Mouse (Mus musculus) heart, embryonic 13.5 days (tissue): ENCODE measurements around the gene Edn2. TPM values are rescaled to one million over a fixed set of nuclear protein-coding genes. Genes with fewer than 3 reads are reported as not detected.

ENCODE experiments used
- ATAC-seq: fragments of 200-750 bp; cut with Nextera tagmentation; 2 replicates; pipeline ENCODE4 v1.8.0; 2017; ENCODE audit warnings: moderate TSS enrichment; ENCODE audit not compliant: insufficient number of reproducible peaks, low FRiP score, low TSS enrichment; ENCODE audit errors: extremely low read depth
- H3K27ac ChIP-seq: fragments of 300-500 bp; sonication (generic); replicated peaks from 2 replicates; pipeline ENCODE4 v1.5.1; 2015; ENCODE audit warnings: moderate library complexity, mild to moderate bottlenecking, inconsistent platforms
- H3K27me3 ChIP-seq: fragments of 300-500 bp; sonication (generic); replicated peaks from 2 replicates; pipeline ENCODE4 v1.6.1; 2015; ENCODE audit warnings: mild to moderate bottlenecking, inconsistent platforms
- H3K36me3 ChIP-seq: fragments of 300-500 bp; sonication (generic); 2 replicates; pipeline ENCODE4 v1.6.1; 2015; ENCODE audit warnings: mild to moderate bottlenecking, inconsistent platforms
- H3K4me1 ChIP-seq: fragments of 300-500 bp; sonication (generic); 2 replicates; pipeline ENCODE4 v1.6.1; 2015; ENCODE audit warnings: inconsistent platforms
- H3K4me2 ChIP-seq: fragments of 300-500 bp; sonication (generic); 2 replicates; pipeline ENCODE4 v1.6.1; 2015; ENCODE audit warnings: inconsistent platforms, mild to moderate bottlenecking, moderate library complexity
- H3K4me3 ChIP-seq: fragments of 300-500 bp; sonication (generic); 2 replicates; pipeline ENCODE4 v1.5.1; 2015; ENCODE audit warnings: moderate library complexity, mild to moderate bottlenecking, inconsistent platforms
- H3K9ac ChIP-seq: fragments of 300-500 bp; sonication (generic); 2 replicates; pipeline ENCODE4 v1.6.1; 2015; ENCODE audit warnings: inconsistent platforms, mild to moderate bottlenecking, moderate library complexity
- H3K9me3 ChIP-seq: fragments of 300-500 bp; sonication (generic); 2 replicates; pipeline ENCODE4 v1.6.1; 2016; ENCODE audit warnings: inconsistent platforms
- WGBS: fragments of 180-500 bp; shearing (Covaris S2); methylation state at CpG from one replicate; pipeline ENCODE4 v1.1.7; 2015; ENCODE audit warnings: mixed read lengths; 5-methylcytosine and 5-hydroxymethylcytosine counted together
- polyA plus RNA-seq: library from polyadenylated mRNA; unstranded; fragments of >200 nt; fragmentation: Nextera tagmentation; extraction: Ambion mirVana; gene quantifications from 2 replicates; pipeline ENCODE4 v1.2.1, GENCODE M21; 2015

The Edn2 gene
- polyA plus RNA-seq, 1 experiment from 2014 or later = 0.96 TPM

DNA sequence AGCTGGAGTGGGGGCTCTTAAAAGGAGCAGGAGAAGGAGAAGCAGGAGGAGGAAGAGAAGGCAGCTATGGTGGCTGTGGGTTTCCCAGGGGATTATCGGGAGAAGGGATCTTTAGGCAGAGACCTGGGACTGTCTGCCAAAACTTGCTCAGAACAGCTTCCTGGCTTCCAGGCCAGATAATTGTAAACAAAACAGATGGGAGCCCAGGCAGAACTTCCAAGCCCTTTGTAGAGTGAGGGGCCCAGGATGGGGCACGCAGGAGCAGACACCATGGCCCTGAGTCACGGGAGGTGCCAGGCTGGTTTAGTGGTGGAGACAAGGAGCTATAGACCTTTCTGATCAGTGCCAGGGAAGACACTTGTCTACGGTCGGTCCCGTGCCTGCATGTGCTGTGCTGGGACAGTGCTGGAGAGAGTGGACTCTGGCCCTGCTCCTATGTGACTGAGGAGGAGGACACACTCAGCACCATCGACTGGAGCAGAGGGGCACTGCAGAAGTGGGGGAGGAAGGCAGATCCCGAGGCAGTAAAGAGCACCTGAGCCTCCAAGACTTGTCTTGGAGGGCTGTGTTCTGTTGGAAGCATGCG, 43.4 kb downstream of the Edn2 start:
- Histone ChIP-seq H3K4me1 (peaks cover 23% of the 10 kb centered on the region), H3K36me3 (no peaks in the 10 kb centered on the region), H3K4me2 (no peak overlapping the region), H3K27ac (no peak overlapping the region), H3K27me3 (no peaks in the 10 kb centered on the region), H3K9me3 (no peaks in the 10 kb centered on the region), H3K9ac (peak overlapping the region; percentile 64), H3K4me3 (no peak overlapping the region)
- WGBS = 47% methylated on average over 9 of the region's 9 CpGs
- ATAC-seq = peak; percentile 16; the same call in 1 of the 2 replicates

- Histone ChIP-seq H3K4me1 (peaks cover 22% of the 10 kb centered on the region), H3K9me3 (no peaks in the 10 kb centered on the region), H3K4me3 (no peak overlapping the region), H3K4me2 (no peak overlapping the region), H3K27ac (no peak overlapping the region), H3K9ac (no peak overlapping the region), H3K27me3 (no peaks in the 10 kb centered on the region), H3K36me3 (no peaks in the 10 kb centered on the region)
- WGBS = 80% methylated on average over 6 of the region's 6 CpGs
- ATAC-seq = no peak
Measured at GRCm38 (mm10) chr4:120206471-120206891, 45.5 kb downstream of the Edn2 start.

GRCm38 (mm10) chr4:120212080-120212479, 51.1 kb downstream of the Edn2 start:
- H3K4me2 ChIP-seq = no peak overlapping the region
- no peaks in the 10 kb centered on the region for H3K4me1 ChIP-seq
- peaks cover 9% of the 10 kb centered on the region; the same call in 1 of the 2 replicates for H3K27me3 ChIP-seq
- no peak for ATAC-seq
- no peaks in the 10 kb centered on the region for H3K36me3 ChIP-seq
- WGBS = 45% methylated on average over 6 of the region's 6 CpGs
- H3K9me3 ChIP-seq = no peaks in the 10 kb centered on the region
- no peak overlapping the region for H3K4me3 ChIP-seq
- no peak overlapping the region for H3K9ac ChIP-seq
- H3K27ac ChIP-seq = no peak overlapping the region

DNA sequence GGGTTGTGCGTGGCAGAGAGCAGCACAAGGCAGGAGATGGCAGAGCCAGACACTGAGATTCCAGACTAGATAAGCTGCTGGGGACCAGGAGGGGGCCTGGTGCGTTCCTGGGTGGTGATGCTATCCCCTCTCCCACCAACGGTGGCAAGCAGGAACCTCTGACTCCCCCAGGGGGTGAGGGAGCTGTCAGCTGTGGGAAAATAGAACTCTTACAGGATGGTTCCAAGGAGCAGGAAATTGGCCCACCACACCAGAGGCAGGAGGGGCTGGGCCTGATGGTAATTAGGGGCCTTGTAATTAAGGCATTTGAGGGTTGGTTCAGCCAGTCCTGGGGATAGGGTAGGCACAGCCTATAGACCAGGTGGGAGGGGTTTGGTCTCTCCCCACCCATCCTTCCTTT, 51.8 kb downstream of the Edn2 start:
- H3K4me2 ChIP-seq = no peak overlapping the region
- no peaks in the 10 kb centered on the region for H3K36me3 ChIP-seq
- no peak overlapping the region for H3K9ac ChIP-seq
- ATAC-seq = no peak
- 35% methylated on average over 3 of the region's 3 CpGs for WGBS
- no peak overlapping the region for H3K4me3 ChIP-seq
- H3K4me1 ChIP-seq = no peaks in the 10 kb centered on the region
- peaks cover 9% of the 10 kb centered on the region; the same call in 1 of the 2 replicates for H3K27me3 ChIP-seq
- H3K9me3 ChIP-seq = no peaks in the 10 kb centered on the region
- no peak overlapping the region for H3K27ac ChIP-seq

GRCm38 (mm10) chr4:120215915-120216591, 55.0 kb downstream of the Edn2 start:
- WGBS = 19% methylated on average over 10 of the region's 10 CpGs

DNA sequence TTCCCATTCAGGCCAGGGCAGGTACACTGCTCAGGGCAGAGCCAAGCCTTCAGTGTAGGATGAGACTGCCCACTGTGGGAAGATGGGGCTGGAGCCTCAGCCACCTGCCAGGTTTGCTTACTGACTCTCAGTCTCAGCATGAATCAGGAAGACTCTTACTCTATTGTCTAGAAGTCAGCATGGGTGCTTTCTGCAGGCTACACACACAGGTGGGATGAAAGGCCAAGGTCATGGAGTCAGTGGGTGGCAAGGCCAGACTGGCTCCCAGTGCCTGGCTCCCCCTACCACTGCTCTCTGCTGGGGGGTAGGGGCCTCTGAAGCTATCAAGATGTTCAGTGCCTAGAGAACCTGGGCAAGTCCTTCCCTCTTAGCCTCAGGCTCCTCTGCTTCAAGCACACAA, 55.9 kb downstream of the Edn2 start:
- H3K27me3 ChIP-seq = peaks cover 9% of the 10 kb centered on the region; the same call in 1 of the 2 replicates
- no peaks in the 10 kb centered on the region for H3K36me3 ChIP-seq
- no peak overlapping the region for H3K4me2 ChIP-seq
- H3K27ac ChIP-seq = no peak overlapping the region
- H3K9me3 ChIP-seq = no peaks in the 10 kb centered on the region
- H3K4me3 ChIP-seq = no peak overlapping the region
- ATAC-seq = no peak
- H3K9ac ChIP-seq = no peak overlapping the region
- H3K4me1 ChIP-seq = peaks cover 12% of the 10 kb centered on the region

More at GRCm38 (mm10) chr4:120215915-120216591, 55.0 kb downstream of the Edn2 start:
- H3K36me3 ChIP-seq = no peaks in the 10 kb centered on the region
- no peak for ATAC-seq
- H3K4me1 ChIP-seq = peaks cover 5% of the 10 kb centered on the region
- no peak overlapping the region; the same call in 1 of the 2 replicates for H3K4me2 ChIP-seq
- H3K27ac ChIP-seq = no peak overlapping the region
- no peaks in the 10 kb centered on the region for H3K9me3 ChIP-seq
- H3K9ac ChIP-seq = no peak overlapping the region
- H3K4me3 ChIP-seq = no peak overlapping the region
- peaks cover 9% of the 10 kb centered on the region; the same call in 1 of the 2 replicates for H3K27me3 ChIP-seq

Other genes with a start within 250 kb of the Edn2 start
- gene AL607142.1, start 96.2 kb upstream of the Edn2 start, polyA plus RNA-seq = not detected in 2 replicates
- 0.10 TPM in 1 of 2 replicates, not detected in the other for gene Foxo6, start 126.1 kb downstream of the Edn2 start, polyA plus RNA-seq
- 67.8 and 70.0 TPM in 2 replicates for gene Scmh1, start 244.1 kb downstream of the Edn2 start, polyA plus RNA-seq